Mouse (Mus musculus) limb, embryonic 14.5 days (tissue): ENCODE results near the gene Gm4353. TPM values are rescaled to one million over a fixed set of nuclear protein-coding genes. Genes with fewer than 3 reads are reported as not detected.

Experiments
- ATAC-seq: fragments of 200-750 bp; cut with Nextera tagmentation; 2 replicates; pipeline ENCODE4 v1.8.0; 2017; ENCODE audit warnings: low read depth, moderate number of reproducible peaks, moderate TSS enrichment; ENCODE audit not compliant: low FRiP score
- DNase-seq: peaks from one replicate; pipeline ENCODE4 v3.0.0-alpha.2; 2015; ENCODE audit warnings: low spot score
- H3K27ac ChIP-seq: fragments of 300-500 bp; sonication (generic); replicated peaks from 2 replicates; pipeline ENCODE4 v1.5.1; 2014; ENCODE audit warnings: low read depth, mild to moderate bottlenecking, low read length, moderate library complexity, mixed read lengths
- H3K27me3 ChIP-seq: fragments of 300-500 bp; sonication (generic); 2 replicates; pipeline ENCODE4 v1.6.1; 2014; ENCODE audit warnings: low read length, mixed read lengths; ENCODE audit not compliant: control insufficient read depth, insufficient read depth
- H3K36me3 ChIP-seq: fragments of 300-500 bp; sonication (generic); 2 replicates; pipeline ENCODE4 v1.6.1; 2014; ENCODE audit warnings: mild to moderate bottlenecking, low read length, moderate library complexity, mixed read lengths; ENCODE audit not compliant: control insufficient read depth, insufficient read depth
- H3K4me1 ChIP-seq: fragments of 300-500 bp; sonication (generic); 2 replicates; pipeline ENCODE4 v1.6.1; 2014; ENCODE audit warnings: antibody characterized with exemption, low read length, mixed read lengths; ENCODE audit not compliant: control insufficient read depth, insufficient read depth
- H3K4me2 ChIP-seq: fragments of 300-500 bp; sonication (generic); replicated peaks from 2 replicates; pipeline ENCODE4 v1.6.1; 2014; ENCODE audit warnings: low read depth, mild to moderate bottlenecking, low read length, moderate library complexity; ENCODE audit not compliant: severe bottlenecking
- H3K4me3 ChIP-seq: fragments of 300-500 bp; sonication (generic); replicated peaks from 2 replicates; pipeline ENCODE4 v1.5.1; 2014; ENCODE audit warnings: low read length
- H3K9ac ChIP-seq: fragments of 300-500 bp; sonication (generic); 2 replicates; pipeline ENCODE4 v1.6.1; 2014; ENCODE audit warnings: mild to moderate bottlenecking, low read depth, low read length, moderate library complexity; ENCODE audit not compliant: severe bottlenecking
- H3K9me3 ChIP-seq: fragments of 300-500 bp; sonication (generic); 2 replicates; pipeline ENCODE4 v1.6.1; 2016; ENCODE audit warnings: low read length; ENCODE audit not compliant: control insufficient read depth
- POLR2A ChIP-seq: fragments of 200-500 bp; IDR thresholded peaks from 2 replicates; pipeline ENCODE4 v1.8.0; 2012; ENCODE audit warnings: inconsistent platforms, mild to moderate bottlenecking, moderate library complexity, borderline replicate concordance; ENCODE audit not compliant: insufficient read depth, insufficient read length; ENCODE audit errors: extremely low read depth
- WGBS: fragments of 180-500 bp; shearing (Covaris S2); extraction: QIAGEN DNeasy Blood & Tissue Kit; methylation state at CpG from one replicate; pipeline ENCODE4 v1.1.7; 2014; 5-methylcytosine and 5-hydroxymethylcytosine counted together
- polyA plus RNA-seq, 2 experiments: library from polyadenylated mRNA; depleted of rRNA in 1 of 2; stranded (reverse) in 1 of 2; unstranded in 1 of 2; fragments of >200 nt; fragmentation: Nextera tagmentation in 1 of 2; extraction: Ambion mirVana in 1 of 2; gene quantifications; 2 replicates each; pipeline versions ENCODE4 v1.2.1 to v1.2.3; 2012 to 2014

The Gm4353 gene
- polyA plus RNA-seq, 2 experiments, result 0.79 to 1.1 TPM

- no peak for TF ChIP-seq POLR2A
- DNase-seq, result no peak
- no peak for ATAC-seq
- no peak overlapping the region for H3K9ac ChIP-seq
- no peaks in the 10 kb centered on the region for H3K9me3 ChIP-seq
- H3K4me3 ChIP-seq, result no peak overlapping the region
- H3K4me2 ChIP-seq, result no peak overlapping the region
- H3K36me3 ChIP-seq, result no peaks in the 10 kb centered on the region
- no peaks in the 10 kb centered on the region for H3K27me3 ChIP-seq
- peaks cover 9% of the 10 kb centered on the region for H3K4me1 ChIP-seq
- H3K27ac ChIP-seq, result no peak overlapping the region
- WGBS, result 85% methylated on average over 4 of the region's 4 CpGs
Measured at GRCm38 (mm10) chr7:116120737-116121136, 36.3 kb upstream of the Gm4353 start.

GRCm38 (mm10) chr7:116119306-116119857 is 34.9 kb upstream of the Gm4353 start:
- 83% methylated on average over 1 of the region's 1 CpGs for WGBS
- Histone ChIP-seq H3K36me3 (no peaks in the 10 kb centered on the region), H3K9me3 (no peaks in the 10 kb centered on the region), H3K9ac (no peak overlapping the region), H3K4me1 (peaks cover 2% of the 10 kb centered on the region; the same call in 1 of the 2 replicates), H3K4me3 (no peak overlapping the region), H3K4me2 (no peak overlapping the region), H3K27me3 (no peaks in the 10 kb centered on the region), H3K27ac (no peak overlapping the region)
- no peak for ATAC-seq
- TF ChIP-seq POLR2A, result no peak
- DNase-seq, result no peak

- no peaks in the 10 kb centered on the region for H3K4me1 ChIP-seq
- WGBS, result 76% methylated on average over 2 of the region's 2 CpGs
- TF ChIP-seq POLR2A, result no peak
- H3K36me3 ChIP-seq, result no peaks in the 10 kb centered on the region
- no peak overlapping the region for H3K9ac ChIP-seq
- no peak for ATAC-seq
- H3K27ac ChIP-seq, result no peak overlapping the region
- H3K9me3 ChIP-seq, result no peaks in the 10 kb centered on the region
- H3K4me2 ChIP-seq, result no peak overlapping the region
- no peak overlapping the region for H3K4me3 ChIP-seq
- no peaks in the 10 kb centered on the region for H3K27me3 ChIP-seq
- no peak for DNase-seq
Measured at GRCm38 (mm10) chr7:116115991-116116390, 31.6 kb upstream of the Gm4353 start.

- 29% methylated on average over 12 of the region's 12 CpGs for WGBS
- Histone ChIP-seq H3K36me3 (no peaks in the 10 kb centered on the region), H3K27ac (no peak overlapping the region), H3K9me3 (no peaks in the 10 kb centered on the region), H3K4me1 (no peaks in the 10 kb centered on the region), H3K9ac (no peak overlapping the region), H3K4me3 (no peak overlapping the region), H3K27me3 (no peaks in the 10 kb centered on the region), H3K4me2 (no peak overlapping the region)
- no peak for TF ChIP-seq POLR2A
- DNase-seq (no peak), ATAC-seq (no peak)
Measured at GRCm38 (mm10) chr7:116115216-116115930, 30.9 kb upstream of the Gm4353 start.

DNA sequence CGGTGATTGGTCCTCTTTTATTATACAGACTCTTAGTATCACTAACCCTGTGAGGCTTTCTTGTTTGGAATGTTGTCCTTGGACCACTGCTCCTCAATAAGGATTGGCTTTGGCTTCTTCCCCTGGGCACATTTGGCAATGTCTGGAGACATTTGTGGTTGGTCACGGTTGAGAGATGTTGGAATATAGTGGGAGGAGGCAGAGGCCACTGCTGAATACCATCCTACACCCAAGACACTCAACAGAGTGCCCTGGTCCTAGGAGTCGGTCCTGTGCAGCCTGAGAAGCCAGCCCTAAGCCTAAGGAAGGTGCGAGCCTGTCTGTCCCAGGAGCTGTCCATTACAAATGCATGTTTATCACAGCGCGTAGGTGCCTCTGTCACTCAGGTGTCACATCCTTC is 27.1 kb upstream of the Gm4353 start:
- whole genome bisulfite sequencing, result 81% methylated on average over 6 of the region's 6 CpGs
- Histone ChIP-seq H3K27ac (no peak overlapping the region), H3K4me3 (no peak overlapping the region), H3K9ac (no peak overlapping the region), H3K9me3 (no peaks in the 10 kb centered on the region), H3K27me3 (no peaks in the 10 kb centered on the region), H3K4me1 (no peaks in the 10 kb centered on the region), H3K4me2 (no peak overlapping the region), H3K36me3 (peaks cover 1% of the 10 kb centered on the region; the same call in 1 of the 2 replicates)
- ATAC-seq (no peak), DNase-seq (no peak)
- no peak for TF ChIP-seq POLR2A
